Mouse (Mus musculus) activated CD4-positive, CD25-positive, alpha-beta regulatory T cell, adult 4 months (primary cell): ENCODE data around the gene Clcn7. TPM values are rescaled to one million over a fixed set of nuclear protein-coding genes. Genes with fewer than 3 reads are reported as not detected.

ENCODE experiments used
- polyA plus RNA-seq, 2 experiments: library from polyadenylated mRNA; unstranded; fragments of 100-300 nt; shearing (Covaris generic); gene quantifications; one replicate each; pipeline ENCODE4 v1.2.1; 2017

Gene Clcn7
- polyA plus RNA-seq, 2 experiments from 2014 or later = 15.4 to 16.8 TPM

Other genes with a start within 250 kb of the Clcn7 start
- 100 to 1,000 TPM in 1 of 2 experiments, 10 to 100 TPM in 1; 88.6 to 103 TPM for gene Nubp2, start 247.0 kb upstream of the Clcn7 start, polyA plus RNA-seq
- gene Spsb3, start 246.7 kb upstream of the Clcn7 start, polyA plus RNA-seq = 10 to 100 TPM; 38.5 to 50.9 TPM
- gene Eme2, start 238.3 kb upstream of the Clcn7 start, polyA plus RNA-seq = 10 to 100 TPM; 12.8 to 26.0 TPM
- 10 to 100 TPM; 77.7 to 87.5 TPM for gene Mrps34, start 238.3 kb upstream of the Clcn7 start, polyA plus RNA-seq
- gene Nme3, start 236.9 kb upstream of the Clcn7 start, polyA plus RNA-seq = 10 to 100 TPM; 51.5 to 53.2 TPM
- 10 to 100 TPM; 26.1 to 28.6 TPM for gene Mapk8ip3, start 196.4 kb upstream of the Clcn7 start, polyA plus RNA-seq
- 10 to 100 TPM; 27.9 to 35.8 TPM for gene Jpt2, start 172.7 kb upstream of the Clcn7 start, polyA plus RNA-seq
- 10 to 100 TPM; 12.6 to 17.1 TPM for gene Cramp1l, start 117.6 kb upstream of the Clcn7 start, polyA plus RNA-seq
- gene Ift140, start 117.3 kb upstream of the Clcn7 start, polyA plus RNA-seq = 10 to 100 TPM; 14.5 TPM
- under 1 TPM in 1 of 2 experiments, not detected in 1; 0.63 TPM for gene Tmem204, start 49.8 kb upstream of the Clcn7 start, polyA plus RNA-seq
- 10 to 100 TPM; 16.8 to 18.7 TPM for gene Telo2, start 17.4 kb upstream of the Clcn7 start, polyA plus RNA-seq
- gene Ptx4, start 12.6 kb upstream of the Clcn7 start, polyA plus RNA-seq = not detected
- not detected for gene Ccdc154, start 29.1 kb downstream of the Clcn7 start, polyA plus RNA-seq
- not detected for gene Gm38655, start 42.1 kb downstream of the Clcn7 start, polyA plus RNA-seq
- 10 to 100 TPM; 13.1 to 14.3 TPM for gene BC003965, start 51.2 kb downstream of the Clcn7 start, polyA plus RNA-seq
- gene Unkl, start 55.0 kb downstream of the Clcn7 start, polyA plus RNA-seq = 10 to 100 TPM; 14.4 to 20.2 TPM
- gene Gnptg, start 106.7 kb downstream of the Clcn7 start, polyA plus RNA-seq = 10 to 100 TPM; 44.3 to 57.7 TPM
- gene Tsr3, start 106.8 kb downstream of the Clcn7 start, polyA plus RNA-seq = 10 to 100 TPM; 27.7 to 32.1 TPM
- gene Baiap3, start 123.0 kb downstream of the Clcn7 start, polyA plus RNA-seq = 1 to 10 TPM; 1.4 to 8.5 TPM
- gene Ube2i, start 141.2 kb downstream of the Clcn7 start, polyA plus RNA-seq = 100 to 1,000 TPM; 368 to 405 TPM
- not detected for gene Prss34, start 165.0 kb downstream of the Clcn7 start, polyA plus RNA-seq
- not detected for gene Prss28, start 175.3 kb downstream of the Clcn7 start, polyA plus RNA-seq
- not detected for gene Prss29, start 185.3 kb downstream of the Clcn7 start, polyA plus RNA-seq
- gene Tpsab1, start 212.2 kb downstream of the Clcn7 start, polyA plus RNA-seq = not detected
- not detected for gene Tpsb2, start 232.9 kb downstream of the Clcn7 start, polyA plus RNA-seq
- not detected for gene Tpsg1, start 235.9 kb downstream of the Clcn7 start, polyA plus RNA-seq